Mouse (Mus musculus) cerebellum, adult 11-12 months (tissue): ENCODE data around the gene Lrrc10b.

ENCODE experiments used
- DNase-seq: peaks from one replicate; pipeline ENCODE4 v3.0.0; 2022

Gene Lrrc10b

GRCm38 (mm10) chr19:10456752-10457483, at the start of gene Lrrc10b:
Gene Lrrc10b (minus strand): TSS chr19:10457473.
- no peak for DNase-seq

DNA sequence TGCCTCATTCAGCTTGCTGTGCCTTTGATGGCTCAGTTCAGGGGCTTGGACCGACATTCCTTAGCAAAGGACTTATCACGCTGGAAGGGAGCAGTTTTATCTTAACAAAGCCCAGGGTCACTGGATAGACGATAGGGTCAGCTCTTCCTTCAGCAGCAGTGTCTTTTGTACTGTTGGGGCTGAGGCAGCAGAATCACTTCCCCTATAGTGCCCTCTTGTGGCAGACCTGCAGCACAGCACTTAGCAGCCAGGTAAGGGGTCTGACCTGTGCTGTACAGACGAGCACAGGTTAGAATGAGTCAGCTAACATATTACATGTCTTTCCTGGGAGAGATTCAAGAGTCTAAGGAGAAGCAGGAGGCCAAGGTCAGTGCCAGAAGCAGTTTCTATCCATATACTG, 45.3 kb upstream of the Lrrc10b start:
- DNase-seq = no peak

- no peak for DNase-seq
Observed at GRCm38 (mm10) chr19:10500581-10500980, 43.3 kb upstream of the Lrrc10b start.

DNA sequence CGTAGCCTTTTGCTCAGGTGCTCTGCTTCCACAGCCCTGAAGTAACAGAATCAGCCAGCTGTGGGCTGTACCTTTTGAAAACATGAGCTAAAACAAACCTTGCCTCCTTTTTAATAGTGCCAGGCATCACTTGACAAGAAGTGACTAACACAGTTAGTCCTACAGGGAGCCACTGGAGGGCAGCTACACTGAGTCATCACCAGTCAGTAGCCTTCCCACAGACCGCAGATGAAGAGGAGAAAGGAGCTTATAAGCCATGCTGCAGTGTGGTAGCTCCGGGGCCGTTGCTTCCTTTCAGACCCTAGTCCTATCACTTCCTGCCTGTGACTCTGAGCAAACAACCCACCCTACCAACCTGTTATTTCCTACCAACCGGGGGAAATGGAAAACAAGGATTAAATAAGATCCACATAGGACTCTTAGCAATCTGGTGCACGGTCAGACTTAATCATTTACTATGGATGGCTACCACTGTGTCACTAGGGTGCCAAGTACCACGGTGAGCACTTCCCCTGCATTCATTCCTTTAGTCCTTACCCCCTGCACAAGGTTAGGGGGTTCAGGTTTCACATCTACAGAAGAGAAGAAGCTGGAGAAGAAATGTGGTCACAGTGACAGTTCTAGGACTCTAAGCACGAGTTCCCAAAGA, 40.4 kb upstream of the Lrrc10b start:
- DNase-seq = no peak

DNA sequence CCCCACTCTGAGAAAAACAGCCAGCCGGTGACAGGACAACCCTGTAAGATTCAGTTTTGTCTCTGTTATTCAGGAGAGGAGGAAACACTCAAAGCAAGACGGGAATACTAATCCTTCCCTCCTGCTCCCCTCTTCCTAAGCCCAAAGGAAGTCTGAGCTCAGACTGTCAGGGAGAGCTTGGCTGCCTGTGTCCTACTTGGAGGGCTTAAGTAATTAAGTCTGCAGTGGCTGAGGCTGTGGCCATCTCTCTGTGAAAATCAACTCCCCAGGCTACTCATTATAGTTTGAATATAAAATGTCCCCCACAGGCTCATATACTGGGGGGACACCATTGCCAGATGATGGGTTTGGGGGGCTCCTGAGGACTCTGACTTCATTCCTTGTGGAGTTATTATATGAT, 39.7 kb upstream of the Lrrc10b start:
- no peak for DNase-seq

- no peak for DNase-seq
Observed at GRCm38 (mm10) chr19:10495670-10496069, 38.4 kb upstream of the Lrrc10b start.

GRCm38 (mm10) chr19:10486264-10486738, 29.0 kb upstream of the Lrrc10b start:
- peak; percentile 47 for DNase-seq

GRCm38 (mm10) chr19:10482703-10483102, 25.4 kb upstream of the Lrrc10b start, which contains the start of gene Ppp1r32:
Gene Ppp1r32 (minus strand): TSS chr19:10482928.
- DNase-seq = no peak

- DNase-seq = no peak
Observed at GRCm38 (mm10) chr19:10479541-10479940, 22.3 kb upstream of the Lrrc10b start.

DNA sequence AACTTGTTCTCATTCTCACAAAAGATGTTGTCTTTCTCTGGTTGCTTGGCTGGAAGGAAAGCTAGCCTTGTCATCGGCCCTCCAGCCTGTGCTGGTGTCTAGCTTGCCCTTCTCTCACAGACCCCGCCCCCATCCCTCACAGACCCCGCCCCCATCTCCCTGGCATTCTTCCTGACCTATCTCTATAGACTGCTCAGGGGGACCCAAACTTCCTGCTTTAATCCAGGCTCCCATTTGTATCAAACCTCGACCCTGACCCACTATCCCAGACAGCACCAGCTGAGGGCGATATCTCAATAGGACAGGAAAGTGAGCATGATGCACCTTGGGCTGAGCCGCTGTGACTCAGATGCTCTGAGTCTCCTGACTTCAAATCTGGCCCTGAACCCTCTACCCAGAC, 16.5 kb upstream of the Lrrc10b start:
- no peak for DNase-seq

DNA sequence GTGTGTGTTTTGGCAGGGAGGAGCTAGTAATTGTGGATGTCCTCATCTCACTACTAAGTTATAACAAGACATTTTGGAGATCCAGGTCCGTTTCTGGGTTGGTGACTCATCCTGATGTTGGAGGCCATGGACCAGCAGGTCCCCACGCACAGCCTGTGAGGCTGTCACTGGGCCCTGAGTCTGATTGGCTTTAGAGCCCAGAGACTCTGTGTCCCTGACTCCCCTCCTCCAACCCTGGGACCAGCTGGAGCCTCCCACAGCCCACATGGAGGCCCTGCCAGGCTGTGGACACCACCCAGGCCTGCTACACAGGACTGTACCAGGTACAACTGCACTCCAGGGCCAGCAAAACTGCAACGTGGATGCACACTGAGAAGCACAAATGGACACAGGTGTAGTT, 15.7 kb upstream of the Lrrc10b start:
- DNase-seq = no peak

GRCm38 (mm10) chr19:10469171-10469658, 11.9 kb upstream of the Lrrc10b start:
- no peak for DNase-seq

GRCm38 (mm10) chr19:10464427-10464826, 7.2 kb upstream of the Lrrc10b start:
- DNase-seq = no peak

GRCm38 (mm10) chr19:10461584-10461983, 4.3 kb upstream of the Lrrc10b start:
- no peak for DNase-seq

DNA sequence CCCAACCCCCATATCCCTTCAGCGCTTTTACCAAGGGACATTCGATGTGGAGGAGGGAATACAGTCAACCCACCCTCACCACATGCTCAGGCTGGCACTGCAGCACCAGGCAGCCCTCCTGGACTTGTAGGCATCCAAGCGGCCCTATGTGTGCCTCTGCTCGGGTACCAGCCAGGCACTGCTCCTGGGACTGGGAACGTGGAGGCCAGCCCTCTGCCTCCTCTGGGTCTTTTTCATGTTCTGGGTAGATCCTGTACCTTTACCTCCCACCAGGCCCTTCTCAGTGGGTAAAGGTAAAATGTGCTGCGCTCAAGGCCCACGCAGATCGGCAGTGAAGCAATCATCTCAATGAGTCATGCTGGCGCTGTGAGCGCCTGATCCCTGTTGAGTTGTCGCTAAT, 2.6 kb upstream of the Lrrc10b start:
- no peak for DNase-seq

DNA sequence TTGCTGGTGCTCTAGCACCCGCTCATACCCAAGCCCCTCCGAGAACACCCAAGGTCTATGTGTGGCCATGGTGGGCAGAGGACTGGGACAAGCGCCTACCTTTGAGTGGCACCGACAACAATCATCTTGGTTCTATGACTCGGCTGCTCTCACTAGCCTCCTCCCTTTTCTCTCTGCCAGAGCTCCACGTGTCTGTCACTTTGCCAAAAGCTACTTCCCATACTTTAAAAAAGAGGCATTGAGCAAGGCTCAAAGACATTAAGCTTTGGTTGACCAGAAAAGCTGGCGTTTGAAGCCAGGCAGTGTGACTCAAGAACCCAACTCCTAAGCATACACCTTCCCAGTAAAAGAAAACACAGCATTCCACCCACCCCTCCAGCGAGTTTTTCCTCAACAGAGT, 823 bp upstream of the Lrrc10b start:
- DNase-seq = no peak

- DNase-seq = no peak
Observed at GRCm38 (mm10) chr19:10457484-10457800, 169 bp upstream of the Lrrc10b start.

DNA sequence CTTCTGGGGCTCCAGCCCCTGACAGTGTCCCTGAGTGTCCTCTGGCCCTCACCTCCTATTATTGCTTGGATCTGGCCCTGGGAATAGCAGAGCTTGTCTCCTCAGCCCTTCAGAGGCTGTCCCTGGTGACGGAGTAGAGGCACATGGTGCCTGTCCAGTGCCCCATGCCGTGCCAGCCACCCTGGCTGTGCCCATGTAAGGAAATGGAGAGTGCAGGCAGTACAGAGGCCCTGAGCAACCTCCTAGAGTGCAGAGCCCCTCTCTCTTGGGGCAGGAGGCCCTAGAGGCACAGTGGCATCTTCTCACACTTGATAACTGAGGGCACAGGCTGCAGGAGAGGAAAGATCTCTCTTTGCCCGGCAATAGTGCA, 1.9 kb downstream of the Lrrc10b start:
- no peak for DNase-seq

GRCm38 (mm10) chr19:10454718-10455436, 2.4 kb downstream of the Lrrc10b start:
- DNase-seq = no peak

- DNase-seq = no peak
Observed at GRCm38 (mm10) chr19:10449708-10450107, 7.6 kb downstream of the Lrrc10b start.

- DNase-seq = no peak
Observed at GRCm38 (mm10) chr19:10449190-10449589, 8.1 kb downstream of the Lrrc10b start.

- DNase-seq = no peak
Observed at GRCm38 (mm10) chr19:10448275-10448674, 9.0 kb downstream of the Lrrc10b start.

- DNase-seq = no peak
Observed at GRCm38 (mm10) chr19:10444685-10445369, 12.4 kb downstream of the Lrrc10b start.
